Mouse (Mus musculus): ENCODE data around the gene Ssc4d. TPM values are rescaled to one million over a fixed set of nuclear protein-coding genes. Genes with fewer than 3 reads are reported as not detected.

Gene Ssc4d
- total and polyA plus RNA-seq, 2 experiments from 2014 or later: 3.6 to 8.9 TPM

DNA sequence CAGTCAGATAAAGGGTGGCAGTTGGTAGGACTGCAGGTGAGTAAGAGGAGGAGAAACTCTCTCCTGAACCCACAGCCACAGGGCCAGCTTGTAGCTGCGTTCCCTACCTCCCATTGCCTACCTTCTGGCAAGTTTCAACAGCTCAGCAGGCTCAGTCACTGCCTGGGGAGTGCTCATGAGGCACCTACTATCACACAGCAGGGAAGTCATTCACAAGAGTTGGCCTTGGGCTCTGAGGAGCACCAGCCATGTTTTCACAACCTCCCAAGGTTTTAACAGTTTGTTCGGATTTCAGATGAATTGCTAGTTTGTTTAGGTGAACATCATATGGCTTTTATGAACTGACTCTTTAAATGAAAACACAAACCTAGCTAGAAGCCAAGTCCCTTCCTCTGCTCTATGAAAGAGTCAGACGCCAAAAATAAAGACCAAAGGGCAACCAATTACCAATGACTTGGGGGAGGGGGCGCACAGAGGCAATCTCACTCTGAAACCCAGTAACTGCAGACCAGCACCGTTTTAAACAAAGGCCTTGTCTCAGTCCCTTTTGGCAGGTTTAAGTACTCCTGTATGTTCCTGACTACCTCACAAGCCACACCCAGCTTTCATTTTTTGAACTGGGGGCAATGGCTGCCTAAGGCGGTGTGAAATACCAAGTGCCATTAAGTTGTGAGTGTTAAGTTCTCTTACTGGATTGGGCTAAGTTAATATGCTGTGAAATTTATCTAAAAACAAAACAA is 44.5 kb downstream of the Ssc4d start:
- WGBS: 82% methylated on average over 6 of the region's 6 CpGs
- no peaks in the 10 kb centered on the region; the same call in 1 of the 2 replicates for H3K4me1 ChIP-seq (ENCODE audit: insufficient read depth, low read length)
- no peak for TF ChIP-seq CTCF (IDR thresholded peaks at IDR 0.05)

DNA sequence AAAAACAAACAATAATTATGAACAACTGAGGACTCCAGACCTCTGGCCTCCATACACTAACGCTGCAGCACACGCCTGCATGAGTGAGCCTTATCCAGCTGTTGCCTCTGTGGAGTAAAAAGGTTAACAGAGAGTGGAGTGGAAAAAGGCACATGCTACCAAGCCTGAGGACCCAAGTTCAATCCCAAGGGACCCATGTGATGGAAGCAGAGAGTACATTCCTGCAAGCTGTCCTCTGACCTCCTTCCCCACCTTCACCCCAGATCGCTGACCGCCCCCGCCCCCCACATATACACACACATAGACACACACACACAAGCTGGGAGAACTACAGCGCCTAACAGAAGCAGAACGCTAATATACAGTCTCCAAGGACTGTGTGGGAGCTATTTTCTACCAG is 50.4 kb downstream of the Ssc4d start:
- no peaks in the 10 kb centered on the region for H3K4me1 ChIP-seq (ENCODE audit: insufficient read depth, low read length)
- no peak for TF ChIP-seq CTCF (IDR thresholded peaks at IDR 0.05)
- DNase-seq (ENCODE audit: low spot score): no peak
- H3K27ac ChIP-seq (ENCODE audit: low read depth, low read length): no peak overlapping the region
- H3K4me2 ChIP-seq (ENCODE audit: low read depth, low read length, poor library complexity, severe bottlenecking): no peak overlapping the region
- H3K4me3 ChIP-seq (ENCODE audit: low read depth, low read length): no peak overlapping the region
- H3K36me3 ChIP-seq (ENCODE audit: insufficient read depth, low read length): peaks cover 27% of the 10 kb centered on the region
- ATAC-seq (ENCODE audit: low FRiP score): no peak
- no peaks in the 10 kb centered on the region for H3K9me3 ChIP-seq (ENCODE audit: low read length)
- 98% methylated on average over 7 of the region's 7 CpGs for WGBS
- H3K27me3 ChIP-seq (ENCODE audit: insufficient read depth, low read length): no peaks in the 10 kb centered on the region
- H3K9ac ChIP-seq (replicated peaks; ENCODE audit: low read length, poor library complexity, severe bottlenecking): no peak overlapping the region

More for the DNA sequence above, 44.5 kb downstream of the Ssc4d start:
- H3K27ac ChIP-seq (ENCODE audit: low read depth, low read length): no peak overlapping the region
- no peaks in the 10 kb centered on the region for H3K9me3 ChIP-seq (ENCODE audit: low read length)
- peaks cover 20% of the 10 kb centered on the region; the same call in 1 of the 2 replicates for H3K36me3 ChIP-seq (ENCODE audit: insufficient read depth, low read length)
- H3K27me3 ChIP-seq (ENCODE audit: insufficient read depth, low read length): no peaks in the 10 kb centered on the region
- ATAC-seq (ENCODE audit: low FRiP score) (no peak), DNase-seq (ENCODE audit: low spot score) (no peak)
- no peak overlapping the region for H3K4me2 ChIP-seq (ENCODE audit: low read depth, low read length, poor library complexity, severe bottlenecking)
- H3K9ac ChIP-seq (replicated peaks; ENCODE audit: low read length, poor library complexity, severe bottlenecking): no peak overlapping the region
- no peak overlapping the region for H3K4me3 ChIP-seq (ENCODE audit: low read depth, low read length)

DNA sequence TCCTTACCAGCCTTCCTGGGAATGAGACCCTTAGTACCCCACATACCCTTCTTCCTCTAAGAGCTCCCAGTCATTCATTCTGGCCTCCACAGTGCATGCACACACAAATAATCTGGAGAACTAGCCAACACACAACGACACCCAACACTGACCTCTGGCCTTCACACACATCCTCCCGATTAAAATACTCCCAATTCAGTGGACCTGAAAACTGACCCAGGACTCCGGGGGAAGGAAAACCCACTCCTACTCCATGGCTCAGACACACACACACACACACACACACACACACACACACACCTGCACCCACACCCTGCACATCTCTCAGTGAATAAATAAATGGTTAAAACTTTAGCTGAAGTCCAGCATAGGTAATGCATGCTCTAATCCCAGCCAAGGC is 54.4 kb downstream of the Ssc4d start:
- Histone ChIP-seq H3K4me2 (ENCODE audit: low read depth, low read length, poor library complexity, severe bottlenecking) (no peak overlapping the region), H3K4me1 (ENCODE audit: insufficient read depth, low read length) (no peaks in the 10 kb centered on the region), H3K4me3 (ENCODE audit: low read depth, low read length) (no peak overlapping the region), H3K9ac (replicated peaks; ENCODE audit: low read length, poor library complexity, severe bottlenecking) (no peak overlapping the region), H3K27ac (ENCODE audit: low read depth, low read length) (no peak overlapping the region), H3K27me3 (ENCODE audit: insufficient read depth, low read length) (no peaks in the 10 kb centered on the region), H3K36me3 (ENCODE audit: insufficient read depth, low read length) (peaks cover 21% of the 10 kb centered on the region), H3K9me3 (ENCODE audit: low read length) (no peaks in the 10 kb centered on the region)
- no peak for TF ChIP-seq CTCF (IDR thresholded peaks at IDR 0.05)
- no peak for DNase-seq (ENCODE audit: low spot score)
- 85% methylated on average over 3 of the region's 3 CpGs for WGBS
- ATAC-seq (ENCODE audit: low FRiP score): no peak

DNA sequence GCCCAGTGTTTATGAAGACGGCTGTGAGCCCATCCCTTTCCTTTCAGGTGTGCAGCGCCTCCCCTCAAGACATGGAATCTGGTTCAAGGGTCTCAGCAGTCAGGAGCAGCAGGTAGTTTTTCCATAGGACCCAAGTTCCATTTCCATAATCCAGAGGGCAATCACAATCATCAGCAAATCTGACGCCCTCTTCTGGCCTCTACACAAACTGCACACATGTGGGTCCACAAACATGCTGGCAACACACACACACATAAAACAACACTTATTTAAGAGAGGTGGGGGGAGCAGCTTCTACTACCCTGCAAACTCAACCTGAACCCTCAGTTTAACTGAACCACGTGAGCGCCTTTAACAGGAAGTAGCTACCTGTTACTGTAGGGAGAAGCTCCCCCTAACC is 55.7 kb downstream of the Ssc4d start:
- no peaks in the 10 kb centered on the region for H3K9me3 ChIP-seq (ENCODE audit: low read length)
- TF ChIP-seq CTCF (IDR thresholded peaks at IDR 0.05): peak; percentile 22
- H3K27ac ChIP-seq (ENCODE audit: low read depth, low read length): no peak overlapping the region
- peaks cover 21% of the 10 kb centered on the region for H3K36me3 ChIP-seq (ENCODE audit: insufficient read depth, low read length)
- H3K4me2 ChIP-seq (ENCODE audit: low read depth, low read length, poor library complexity, severe bottlenecking): no peak overlapping the region
- no peak for ATAC-seq (ENCODE audit: low FRiP score)
- WGBS: 96% methylated on average over 5 of the region's 5 CpGs
- no peak overlapping the region for H3K4me3 ChIP-seq (ENCODE audit: low read depth, low read length)
- H3K9ac ChIP-seq (replicated peaks; ENCODE audit: low read length, poor library complexity, severe bottlenecking): no peak overlapping the region
- no peaks in the 10 kb centered on the region for H3K27me3 ChIP-seq (ENCODE audit: insufficient read depth, low read length)
- no peaks in the 10 kb centered on the region for H3K4me1 ChIP-seq (ENCODE audit: insufficient read depth, low read length)
- no peak for DNase-seq (ENCODE audit: low spot score)

DNA sequence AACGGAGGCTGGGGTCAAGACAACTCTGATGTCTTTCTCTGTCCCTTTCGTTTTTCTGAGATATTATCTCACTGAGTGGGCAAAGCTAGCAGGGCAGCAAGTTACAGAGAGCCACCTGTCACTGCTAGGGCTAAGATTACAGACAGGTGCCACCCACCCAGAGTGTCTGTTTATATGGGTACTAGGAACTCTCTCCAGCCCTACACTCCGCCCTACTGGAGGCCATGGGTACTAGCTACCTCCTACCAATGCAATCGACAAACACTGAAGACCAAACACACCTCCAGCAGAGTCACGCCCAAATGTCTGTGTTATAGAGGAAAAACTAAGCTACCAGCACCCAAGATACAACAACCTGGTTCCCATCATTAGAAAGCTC is 56.3 kb downstream of the Ssc4d start:
- peaks cover 21% of the 10 kb centered on the region for H3K36me3 ChIP-seq (ENCODE audit: insufficient read depth, low read length)
- no peak overlapping the region for H3K27ac ChIP-seq (ENCODE audit: low read depth, low read length)
- no peaks in the 10 kb centered on the region for H3K27me3 ChIP-seq (ENCODE audit: insufficient read depth, low read length)
- H3K4me1 ChIP-seq (ENCODE audit: insufficient read depth, low read length): no peaks in the 10 kb centered on the region
- H3K9ac ChIP-seq (replicated peaks; ENCODE audit: low read length, poor library complexity, severe bottlenecking): no peak overlapping the region
- DNase-seq (ENCODE audit: low spot score) (no peak), ATAC-seq (ENCODE audit: low FRiP score) (no peak)
- no peak overlapping the region for H3K4me2 ChIP-seq (ENCODE audit: low read depth, low read length, poor library complexity, severe bottlenecking)
- H3K4me3 ChIP-seq (ENCODE audit: low read depth, low read length): no peak overlapping the region
- no peaks in the 10 kb centered on the region for H3K9me3 ChIP-seq (ENCODE audit: low read length)
- 89% methylated on average over 5 of the region's 5 CpGs for WGBS
- TF ChIP-seq CTCF (IDR thresholded peaks at IDR 0.05): no peak; the same call in 1 of the 2 replicates

DNA sequence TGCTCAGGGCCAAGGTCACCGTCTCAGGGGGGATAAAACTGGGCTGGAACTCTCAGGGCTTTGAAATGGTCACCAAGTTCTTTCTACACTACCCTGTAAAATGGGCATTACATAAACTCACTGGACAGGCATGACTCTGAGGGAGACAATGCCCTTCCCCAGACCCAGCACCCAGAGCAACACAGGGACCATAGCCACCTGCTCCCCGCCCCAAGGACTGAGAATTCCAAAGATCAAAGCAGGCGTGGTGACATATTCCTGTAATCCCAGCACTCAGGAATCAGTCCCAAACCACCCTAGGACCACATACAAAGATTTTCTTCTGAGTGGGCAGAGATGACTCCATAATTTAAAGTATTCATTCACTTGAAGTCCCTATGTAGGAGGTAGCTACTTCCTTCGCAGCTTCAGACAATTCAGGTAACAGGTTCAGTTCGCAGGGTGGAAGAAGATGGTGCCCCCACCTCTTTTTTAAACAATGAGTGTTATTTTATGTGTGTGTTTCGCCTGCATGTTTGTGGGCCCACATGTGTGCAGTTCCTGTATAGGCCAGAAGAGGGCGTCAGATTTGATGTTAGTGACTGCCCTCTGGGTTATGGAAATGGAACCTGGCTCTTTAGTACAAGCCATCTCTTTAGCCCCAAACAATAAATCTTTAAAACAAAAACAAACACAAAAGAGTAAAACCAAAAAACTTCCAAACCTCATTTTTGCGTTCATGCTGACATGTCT is 56.8 kb downstream of the Ssc4d start:
- DNase-seq (ENCODE audit: low spot score) (no peak), ATAC-seq (ENCODE audit: low FRiP score) (no peak)
- WGBS: 95% methylated on average over 8 of the region's 8 CpGs
- Histone ChIP-seq H3K9me3 (ENCODE audit: low read length) (no peaks in the 10 kb centered on the region), H3K4me1 (ENCODE audit: insufficient read depth, low read length) (no peaks in the 10 kb centered on the region), H3K4me3 (ENCODE audit: low read depth, low read length) (no peak overlapping the region), H3K4me2 (ENCODE audit: low read depth, low read length, poor library complexity, severe bottlenecking) (no peak overlapping the region), H3K36me3 (ENCODE audit: insufficient read depth, low read length) (peaks cover 20% of the 10 kb centered on the region), H3K27me3 (ENCODE audit: insufficient read depth, low read length) (no peaks in the 10 kb centered on the region), H3K27ac (ENCODE audit: low read depth, low read length) (no peak overlapping the region), H3K9ac (replicated peaks; ENCODE audit: low read length, poor library complexity, severe bottlenecking) (no peak overlapping the region)
- peak; percentile 63 for TF ChIP-seq CTCF (IDR thresholded peaks at IDR 0.05)

Data from midbrain, postnatal 0 days (tissue).